Mouse (Mus musculus) midbrain, embryonic 16.5 days (tissue): Measurements from ENCODE around the gene Tuba3b. TPM values are rescaled to one million over a fixed set of nuclear protein-coding genes. Genes with fewer than 3 reads are reported as not detected.

ENCODE experiments used
- ATAC-seq: fragments of 200-750 bp; cut with Nextera tagmentation; 2 replicates; pipeline ENCODE4 v1.8.0; 2017; ENCODE audit warnings: moderate TSS enrichment
- H3K27ac ChIP-seq: fragments of 300-500 bp; sonication (generic); 2 replicates; pipeline ENCODE4 v1.5.1; 2014; ENCODE audit warnings: mild to moderate bottlenecking, low read length, mixed read lengths
- H3K27me3 ChIP-seq: fragments of 300-500 bp; sonication (generic); 2 replicates; pipeline ENCODE4 v1.6.1; 2014; ENCODE audit warnings: low read depth, low read length, mixed read lengths; ENCODE audit not compliant: control insufficient read depth, insufficient read depth
- H3K36me3 ChIP-seq: fragments of 300-500 bp; sonication (generic); 2 replicates; pipeline ENCODE4 v1.6.1; 2014; ENCODE audit warnings: mild to moderate bottlenecking, low read length, moderate library complexity, mixed read lengths; ENCODE audit not compliant: control insufficient read depth, insufficient read depth
- H3K4me1 ChIP-seq: fragments of 300-500 bp; sonication (generic); 2 replicates; pipeline ENCODE4 v1.6.1; 2014; ENCODE audit warnings: mild to moderate bottlenecking, low read length, mixed read lengths; ENCODE audit not compliant: control insufficient read depth, insufficient read depth
- H3K4me2 ChIP-seq: fragments of 300-500 bp; sonication (generic); 2 replicates; pipeline ENCODE4 v1.6.1; 2014; ENCODE audit warnings: mild to moderate bottlenecking, low read length, mixed read lengths
- H3K4me3 ChIP-seq: fragments of 300-500 bp; sonication (generic); 2 replicates; pipeline ENCODE4 v1.5.1; 2014; ENCODE audit warnings: low read depth, mild to moderate bottlenecking, low read length, moderate library complexity, mixed read lengths
- H3K9ac ChIP-seq: fragments of 300-500 bp; sonication (generic); 2 replicates; pipeline ENCODE4 v1.6.1; 2014; ENCODE audit warnings: low read depth, low read length, mixed read lengths
- H3K9me3 ChIP-seq: fragments of 300-500 bp; sonication (generic); replicated peaks from 2 replicates; pipeline ENCODE4 v1.6.1; 2014; ENCODE audit warnings: mild to moderate bottlenecking, low read length, mixed read lengths; ENCODE audit not compliant: control insufficient read depth, poor library complexity, severe bottlenecking
- WGBS: fragments of 180-500 bp; shearing (Covaris S2); extraction: QIAGEN DNeasy Blood & Tissue Kit; methylation state at CpG from one replicate; pipeline ENCODE4 v1.1.7; 2014; 5-methylcytosine and 5-hydroxymethylcytosine counted together
- polyA plus RNA-seq: library from polyadenylated mRNA; unstranded; fragments of >200 nt; fragmentation: Nextera tagmentation; extraction: Ambion mirVana; gene quantifications from 2 replicates; pipeline ENCODE4 v1.2.1, GENCODE M21; 2015

Tuba3b gene
- polyA plus RNA-seq, 1 experiment from 2014 or later, result not detected

- H3K9me3 ChIP-seq, result no peaks in the 10 kb centered on the region
- no peak for ATAC-seq
- no peak overlapping the region for H3K4me3 ChIP-seq
- H3K27me3 ChIP-seq, result no peaks in the 10 kb centered on the region
- H3K9ac ChIP-seq, result no peak overlapping the region
- no peaks in the 10 kb centered on the region for H3K36me3 ChIP-seq
- 0 out of 2 replicates have a peak overlapping the region, but pooled peaks have one; percentile 2 for H3K27ac ChIP-seq
- no peak overlapping the region for H3K4me2 ChIP-seq
- H3K4me1 ChIP-seq, result no peaks in the 10 kb centered on the region
- 61% methylated on average over 5 of the region's 5 CpGs for WGBS
Observed at GRCm38 (mm10) chr6:145653626-145654025, 38.1 kb downstream of the Tuba3b start.

GRCm38 (mm10) chr6:145654062-145654836 lies 38.7 kb downstream of the Tuba3b start:
- WGBS, result 59% methylated on average over 8 of the region's 8 CpGs
- Histone ChIP-seq H3K4me2 (no peak overlapping the region), H3K4me3 (no peak overlapping the region), H3K4me1 (no peaks in the 10 kb centered on the region), H3K36me3 (no peaks in the 10 kb centered on the region), H3K9ac (no peak overlapping the region), H3K9me3 (no peaks in the 10 kb centered on the region), H3K27ac (0 out of 2 replicates have a peak overlapping the region, but pooled peaks have one; percentile 2), H3K27me3 (no peaks in the 10 kb centered on the region)
- 0 out of 2 replicates have a peak, but pooled peaks have one; percentile 28 for ATAC-seq

GRCm38 (mm10) chr6:145655678-145656077 lies 40.1 kb downstream of the Tuba3b start:
- Histone ChIP-seq H3K27ac (no peak overlapping the region), H3K4me1 (no peaks in the 10 kb centered on the region), H3K4me2 (no peak overlapping the region), H3K9ac (no peak overlapping the region), H3K36me3 (no peaks in the 10 kb centered on the region), H3K9me3 (no peaks in the 10 kb centered on the region), H3K27me3 (no peaks in the 10 kb centered on the region), H3K4me3 (no peak overlapping the region)
- 100% methylated on average over 1 of the region's 1 CpGs for WGBS
- ATAC-seq, result no peak

- Histone ChIP-seq H3K36me3 (no peaks in the 10 kb centered on the region), H3K27ac (no peak overlapping the region), H3K9ac (no peak overlapping the region), H3K4me3 (no peak overlapping the region), H3K27me3 (no peaks in the 10 kb centered on the region), H3K9me3 (no peaks in the 10 kb centered on the region), H3K4me1 (no peaks in the 10 kb centered on the region), H3K4me2 (no peak overlapping the region)
- no peak for ATAC-seq
- WGBS, result 74% methylated on average over 15 of the region's 15 CpGs
Observed at GRCm38 (mm10) chr6:145656740-145657591, 41.4 kb downstream of the Tuba3b start.

GRCm38 (mm10) chr6:145659116-145659515 lies 43.6 kb downstream of the Tuba3b start:
- no peaks in the 10 kb centered on the region for H3K9me3 ChIP-seq
- H3K9ac ChIP-seq, result no peak overlapping the region
- no peak overlapping the region for H3K4me2 ChIP-seq
- no peak for ATAC-seq
- WGBS, result 76% methylated on average over 6 of the region's 6 CpGs
- H3K27me3 ChIP-seq, result no peaks in the 10 kb centered on the region
- no peak overlapping the region for H3K4me3 ChIP-seq
- no peaks in the 10 kb centered on the region for H3K4me1 ChIP-seq
- no peak overlapping the region for H3K27ac ChIP-seq
- no peaks in the 10 kb centered on the region for H3K36me3 ChIP-seq

GRCm38 (mm10) chr6:145660943-145661342 lies 45.4 kb downstream of the Tuba3b start:
- ATAC-seq, result no peak
- H3K27ac ChIP-seq, result no peak overlapping the region
- no peak overlapping the region for H3K4me2 ChIP-seq
- no peak overlapping the region for H3K9ac ChIP-seq
- H3K4me1 ChIP-seq, result no peaks in the 10 kb centered on the region
- WGBS, result 83% methylated on average over 11 of the region's 11 CpGs
- H3K36me3 ChIP-seq, result no peaks in the 10 kb centered on the region
- no peak overlapping the region for H3K4me3 ChIP-seq
- H3K9me3 ChIP-seq, result no peaks in the 10 kb centered on the region
- H3K27me3 ChIP-seq, result no peaks in the 10 kb centered on the region

- 58% methylated on average over 5 of the region's 5 CpGs for WGBS
- Histone ChIP-seq H3K4me2 (no peak overlapping the region), H3K27ac (no peak overlapping the region), H3K4me3 (no peak overlapping the region), H3K9me3 (no peaks in the 10 kb centered on the region), H3K4me1 (no peaks in the 10 kb centered on the region), H3K27me3 (no peaks in the 10 kb centered on the region), H3K36me3 (no peaks in the 10 kb centered on the region), H3K9ac (no peak overlapping the region)
- no peak for ATAC-seq
Observed at GRCm38 (mm10) chr6:145664208-145664607, 48.7 kb downstream of the Tuba3b start.

- Histone ChIP-seq H3K9ac (no peak overlapping the region), H3K4me3 (no peak overlapping the region), H3K9me3 (no peaks in the 10 kb centered on the region), H3K27me3 (no peaks in the 10 kb centered on the region), H3K27ac (no peak overlapping the region), H3K36me3 (no peaks in the 10 kb centered on the region), H3K4me2 (no peak overlapping the region), H3K4me1 (peaks cover 3% of the 10 kb centered on the region; the same call in 1 of the 2 replicates)
- 91% methylated on average over 3 of the region's 3 CpGs for WGBS
- no peak for ATAC-seq
Observed at GRCm38 (mm10) chr6:145665751-145666150, 50.2 kb downstream of the Tuba3b start.

- no peaks in the 10 kb centered on the region for H3K9me3 ChIP-seq
- no peak overlapping the region for H3K4me2 ChIP-seq
- no peaks in the 10 kb centered on the region for H3K36me3 ChIP-seq
- WGBS, result 82% methylated on average over 3 of the region's 3 CpGs
- no peak overlapping the region for H3K27ac ChIP-seq
- H3K4me1 ChIP-seq, result peaks cover 3% of the 10 kb centered on the region; the same call in 1 of the 2 replicates
- H3K4me3 ChIP-seq, result no peak overlapping the region
- H3K27me3 ChIP-seq, result no peaks in the 10 kb centered on the region
- no peak for ATAC-seq
- no peak overlapping the region for H3K9ac ChIP-seq
Observed at GRCm38 (mm10) chr6:145667654-145668053, 52.1 kb downstream of the Tuba3b start.
